Mouse (Mus musculus): ENCODE measurements around the gene 4930524B15Rik. TPM values are rescaled to one million over a fixed set of nuclear protein-coding genes. Genes with fewer than 3 reads are reported as not detected.
A peak's percentile ranks its signal among the peaks of the same experiment; 100 is the strongest.
"Not testable (repeated sequence)": the region's sequence is repeated elsewhere in the genome, so short reads cannot be mapped to it uniquely, and the experiment has no call there.

The 4930524B15Rik gene
- total and polyA plus RNA-seq, 2 experiments from 2014 or later, result 0.05 TPM; not detected in 1

DNA sequence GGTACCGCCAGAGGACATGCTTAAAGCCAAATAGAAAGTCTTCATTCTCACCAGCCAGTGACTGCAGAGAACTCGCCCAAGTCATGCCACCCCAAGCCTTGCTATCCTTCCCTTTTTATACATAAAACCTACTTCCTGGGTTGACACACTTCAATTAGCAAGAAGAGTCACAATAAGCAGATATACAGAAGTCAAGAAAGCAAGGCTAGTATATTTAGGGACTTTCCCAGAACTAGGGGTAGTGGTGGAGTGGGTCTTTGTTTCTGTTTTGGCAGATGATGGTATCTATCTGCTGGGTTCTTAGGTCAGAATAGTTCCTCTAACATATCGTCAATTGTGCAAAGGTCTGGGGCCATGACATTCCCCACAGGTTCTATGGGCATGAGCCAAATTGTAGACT, 27.1 kb downstream of the 4930524B15Rik start:
- DNase-seq (ENCODE audit: low spot score), result no peak
- no peak for TF ChIP-seq EP300 (IDR thresholded peaks at IDR 0.05; ENCODE audit: low read depth)
- TF ChIP-seq CTCF (IDR thresholded peaks at IDR 0.05; ENCODE audit: low read depth), result no peak
- H3K36me3 ChIP-seq (replicated peaks; ENCODE audit: control insufficient read depth, insufficient read depth, low read length), result no peaks in the 10 kb centered on the region

DNA sequence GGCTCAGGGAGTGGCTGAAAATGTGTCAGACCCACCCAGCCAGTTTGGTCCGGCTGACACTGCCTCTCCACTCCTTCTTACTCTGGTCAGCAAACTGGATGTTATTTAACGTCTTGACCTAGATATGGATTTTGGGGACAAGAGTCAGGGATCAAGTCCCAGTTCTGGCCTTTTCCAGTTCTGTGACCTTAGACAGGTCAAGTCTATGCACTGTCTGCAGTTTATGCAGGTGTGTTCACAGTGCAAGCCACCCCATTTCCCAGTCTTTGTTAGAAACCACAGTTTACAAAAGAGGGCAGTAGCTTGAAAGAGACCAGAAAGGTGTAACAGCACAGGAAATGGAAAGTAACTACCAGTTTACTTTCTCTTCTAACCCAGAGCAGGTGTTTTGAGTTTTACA, 34.3 kb downstream of the 4930524B15Rik start:
- DNase-seq (ENCODE audit: low spot score) (no peak), ATAC-seq (ENCODE audit: insufficient read depth, low read depth) (no peak)
- Histone ChIP-seq H3K4me1 (ENCODE audit: control insufficient read depth, insufficient read depth) (no peaks in the 10 kb centered on the region), H3K27ac (ENCODE audit: low read depth) (no peak overlapping the region; the same call in 1 of the 2 replicates), H3K9me3 (replicated peaks; ENCODE audit: control insufficient read depth, low read length) (no peaks in the 10 kb centered on the region), H3K27me3 (ENCODE audit: control insufficient read depth, insufficient read depth, low read length) (peaks cover 15% of the 10 kb centered on the region), H3K9ac (replicated peaks; ENCODE audit: low read depth, low read length) (no peak overlapping the region), H3K4me2 (ENCODE audit: low read depth, low read length) (no peak overlapping the region), H3K4me3 (ENCODE audit: low read depth, low read length) (no peak overlapping the region), H3K36me3 (replicated peaks; ENCODE audit: control insufficient read depth, insufficient read depth, low read length) (no peaks in the 10 kb centered on the region)
- 36% methylated on average over 2 of the region's 2 CpGs for WGBS
- TF ChIP-seq CTCF (IDR thresholded peaks at IDR 0.05; ENCODE audit: low read depth) (no peak), EP300 (IDR thresholded peaks at IDR 0.05; ENCODE audit: low read depth) (no peak)

More for the DNA sequence above, 27.1 kb downstream of the 4930524B15Rik start:
- H3K9me3 ChIP-seq (replicated peaks; ENCODE audit: control insufficient read depth, low read length), result no peaks in the 10 kb centered on the region
- H3K4me1 ChIP-seq (ENCODE audit: control insufficient read depth, insufficient read depth), result no peaks in the 10 kb centered on the region
- no peaks in the 10 kb centered on the region for H3K27me3 ChIP-seq (ENCODE audit: control insufficient read depth, insufficient read depth, low read length)
- 80% methylated on average over 3 of the region's 3 CpGs for WGBS
- no peak overlapping the region for H3K4me2 ChIP-seq (ENCODE audit: low read depth, low read length)
- no peak for ATAC-seq (ENCODE audit: insufficient read depth, low read depth)
- H3K4me3 ChIP-seq (ENCODE audit: low read depth, low read length), result no peak overlapping the region
- H3K9ac ChIP-seq (replicated peaks; ENCODE audit: low read depth, low read length), result no peak overlapping the region
- H3K27ac ChIP-seq (ENCODE audit: low read depth), result no peak overlapping the region

DNA sequence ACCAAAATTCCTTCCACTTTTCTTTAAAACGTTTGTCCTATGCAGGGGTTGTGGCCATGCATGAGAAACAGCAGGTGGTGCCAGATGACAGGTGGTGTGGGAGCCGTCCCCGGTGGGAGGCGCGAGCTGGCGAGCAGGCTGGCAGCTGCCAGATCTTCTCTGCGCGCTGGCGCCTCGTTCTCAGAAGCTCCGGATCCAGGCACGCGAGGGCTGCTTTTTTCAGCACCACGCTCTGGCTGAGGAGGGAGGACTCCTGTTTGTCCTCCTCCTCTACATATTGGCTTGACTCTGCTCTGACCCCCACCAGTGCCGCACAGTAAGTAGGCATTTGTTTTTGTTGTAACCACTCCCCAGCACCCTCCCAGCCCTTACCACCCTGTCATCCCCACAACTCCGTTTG, 34.9 kb downstream of the 4930524B15Rik start, which contains the start of gene Nsg2:
TSS of gene Nsg2 (plus strand) at position 183 of the 400 bp plus-strand sequence.
- H3K27me3 ChIP-seq (ENCODE audit: control insufficient read depth, insufficient read depth, low read length), result peaks cover 15% of the 10 kb centered on the region
- WGBS, result under 1% methylated on average over 16 of the region's 16 CpGs
- H3K36me3 ChIP-seq (replicated peaks; ENCODE audit: control insufficient read depth, insufficient read depth, low read length), result no peaks in the 10 kb centered on the region
- H3K4me2 ChIP-seq (ENCODE audit: low read depth, low read length), result peak within 1 kb of the TSS; percentile 44
- no peaks in the 10 kb centered on the region for H3K4me1 ChIP-seq (ENCODE audit: control insufficient read depth, insufficient read depth)
- peak within 1 kb of the TSS; percentile 24 for H3K4me3 ChIP-seq (ENCODE audit: low read depth, low read length)
- H3K9ac ChIP-seq (replicated peaks; ENCODE audit: low read depth, low read length), result no peak within 1 kb of the TSS
- H3K27ac ChIP-seq (ENCODE audit: low read depth), result no peak within 1 kb of the TSS; the same call in 1 of the 2 replicates
- peak; percentile 78 for DNase-seq (ENCODE audit: low spot score)
- H3K9me3 ChIP-seq (replicated peaks; ENCODE audit: control insufficient read depth, low read length), result no peaks in the 10 kb centered on the region
- ATAC-seq (ENCODE audit: insufficient read depth, low read depth), result peak; percentile 88
- TF ChIP-seq CTCF (IDR thresholded peaks at IDR 0.05; ENCODE audit: low read depth), result peak; percentile 82
- no peak for TF ChIP-seq EP300 (IDR thresholded peaks at IDR 0.05; ENCODE audit: low read depth)

DNA sequence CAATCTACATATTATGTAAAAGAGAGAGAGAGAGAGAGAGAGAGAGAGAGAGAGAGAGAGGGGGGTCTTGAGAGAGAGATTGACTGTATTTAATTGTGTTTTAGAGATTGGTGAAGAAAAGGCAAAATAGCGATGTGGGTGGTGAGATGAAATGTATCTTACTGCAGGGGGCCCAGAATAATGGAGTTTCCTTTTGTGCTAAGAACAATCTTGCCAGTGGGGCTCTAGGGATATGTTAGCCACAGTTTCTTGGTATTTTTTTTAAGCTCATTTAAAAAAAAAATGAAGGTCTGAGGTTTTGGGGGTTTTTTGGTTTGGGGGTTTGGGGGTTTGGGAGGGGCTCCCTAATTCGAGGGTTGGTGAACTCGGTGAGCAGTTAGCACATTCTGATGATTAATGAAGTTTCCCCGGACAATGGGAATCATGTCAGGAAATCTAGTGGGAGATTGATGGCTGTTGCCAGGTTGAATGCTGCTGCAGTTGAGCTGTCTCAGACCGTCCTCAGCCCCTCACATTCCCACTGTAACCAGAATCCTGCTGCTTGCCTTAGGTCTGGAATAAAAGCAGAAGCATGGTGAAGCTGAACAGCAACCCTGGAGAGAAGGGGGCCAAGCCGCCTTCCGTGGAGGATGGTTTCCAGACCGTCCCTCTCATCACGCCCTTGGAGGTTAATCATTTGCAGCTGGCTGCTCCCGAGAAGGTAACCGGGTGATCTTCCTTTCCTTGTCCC, 36.0 kb downstream of the 4930524B15Rik start:
- H3K4me1 ChIP-seq (ENCODE audit: control insufficient read depth, insufficient read depth), result no peaks in the 10 kb centered on the region
- DNase-seq (ENCODE audit: low spot score) (no peak), ATAC-seq (ENCODE audit: insufficient read depth, low read depth) (no peak)
- H3K4me2 ChIP-seq (ENCODE audit: low read depth, low read length), result peak overlapping the region; percentile 8; the same call in 1 of the 2 replicates
- peaks cover 15% of the 10 kb centered on the region for H3K27me3 ChIP-seq (ENCODE audit: control insufficient read depth, insufficient read depth, low read length)
- no peaks in the 10 kb centered on the region for H3K9me3 ChIP-seq (replicated peaks; ENCODE audit: control insufficient read depth, low read length)
- 13% methylated on average over 11 of the region's 11 CpGs for WGBS
- no peaks in the 10 kb centered on the region for H3K36me3 ChIP-seq (replicated peaks; ENCODE audit: control insufficient read depth, insufficient read depth, low read length)
- no peak overlapping the region for H3K9ac ChIP-seq (replicated peaks; ENCODE audit: low read depth, low read length)
- H3K27ac ChIP-seq (ENCODE audit: low read depth), result no peak overlapping the region
- H3K4me3 ChIP-seq (ENCODE audit: low read depth, low read length), result peak overlapping the region; percentile 19; the same call in 1 of the 2 replicates
- TF ChIP-seq CTCF (IDR thresholded peaks at IDR 0.05; ENCODE audit: low read depth) (no peak), EP300 (IDR thresholded peaks at IDR 0.05; ENCODE audit: low read depth) (no peak)

DNA sequence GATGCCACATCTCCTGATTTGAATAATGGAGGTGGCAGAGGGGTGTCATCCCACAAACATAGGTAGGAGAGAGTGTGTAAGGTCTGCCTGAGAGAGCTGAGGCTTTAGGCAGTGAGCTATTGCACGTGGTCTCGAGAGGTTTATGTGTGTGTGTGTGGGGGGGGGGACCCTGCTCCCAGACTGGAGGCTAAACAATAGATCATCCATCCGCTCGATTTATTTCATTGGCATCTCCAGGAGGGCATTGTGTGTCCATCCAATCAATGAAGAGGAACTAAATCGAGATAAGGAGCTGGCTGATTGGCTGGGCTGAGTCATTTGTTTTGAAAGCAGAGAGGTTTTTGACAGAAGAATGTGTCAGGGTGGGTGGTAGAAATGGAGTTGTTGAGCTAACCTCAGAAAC, 37.3 kb downstream of the 4930524B15Rik start:
- Histone ChIP-seq H3K4me2 (ENCODE audit: low read depth, low read length) (peak overlapping the region; percentile 18; the same call in 1 of the 2 replicates), H3K4me1 (ENCODE audit: control insufficient read depth, insufficient read depth) (no peaks in the 10 kb centered on the region), H3K4me3 (ENCODE audit: low read depth, low read length) (peak overlapping the region; percentile 7; the same call in 1 of the 2 replicates), H3K27ac (ENCODE audit: low read depth) (no peak overlapping the region), H3K27me3 (ENCODE audit: control insufficient read depth, insufficient read depth, low read length) (peaks cover 15% of the 10 kb centered on the region), H3K9me3 (replicated peaks; ENCODE audit: control insufficient read depth, low read length) (peaks cover 11% of the 10 kb centered on the region; the same call in 1 of the 2 replicates), H3K9ac (replicated peaks; ENCODE audit: low read depth, low read length) (no peak overlapping the region), H3K36me3 (replicated peaks; ENCODE audit: control insufficient read depth, insufficient read depth, low read length) (no peaks in the 10 kb centered on the region)
- no peak for TF ChIP-seq CTCF (IDR thresholded peaks at IDR 0.05; ENCODE audit: low read depth)
- no peak for TF ChIP-seq EP300 (IDR thresholded peaks at IDR 0.05; ENCODE audit: low read depth)
- ATAC-seq (ENCODE audit: insufficient read depth, low read depth) (no peak), DNase-seq (ENCODE audit: low spot score) (no peak)
- WGBS, result 15% methylated on average over 5 of the region's 5 CpGs

DNA sequence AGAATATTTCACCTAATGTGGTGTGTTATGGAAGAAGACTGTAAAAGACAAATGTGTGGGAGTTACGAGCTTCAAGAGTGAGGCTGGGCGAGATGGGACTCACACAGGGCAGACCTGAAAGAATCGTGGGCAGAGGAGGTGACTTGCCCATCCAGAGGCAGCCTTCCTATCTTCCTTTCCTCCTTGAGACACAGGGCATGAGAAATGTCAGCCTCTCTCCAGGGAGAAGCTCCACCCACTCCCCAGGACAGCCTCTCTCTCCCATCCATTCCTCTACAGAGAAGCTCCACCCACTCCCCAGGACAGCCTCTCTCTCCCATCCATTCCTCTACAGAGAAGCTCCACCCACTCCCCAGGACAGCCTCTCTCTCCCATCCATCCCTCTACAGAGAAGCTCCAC, 42.7 kb downstream of the 4930524B15Rik start:
- peaks cover 11% of the 10 kb centered on the region; the same call in 1 of the 2 replicates for H3K9me3 ChIP-seq (replicated peaks; ENCODE audit: control insufficient read depth, low read length)
- ATAC-seq (ENCODE audit: insufficient read depth, low read depth); H3K27me3 ChIP-seq (ENCODE audit: control insufficient read depth, insufficient read depth, low read length); H3K4me2 ChIP-seq (ENCODE audit: low read depth, low read length); H3K36me3 ChIP-seq (replicated peaks; ENCODE audit: control insufficient read depth, insufficient read depth, low read length); DNase-seq (ENCODE audit: low spot score); H3K4me1 ChIP-seq (ENCODE audit: control insufficient read depth, insufficient read depth); H3K27ac ChIP-seq (ENCODE audit: low read depth); H3K9ac ChIP-seq (replicated peaks; ENCODE audit: low read depth, low read length); H3K4me3 ChIP-seq (ENCODE audit: low read depth, low read length): not testable (repeated sequence)
- WGBS, result 72% methylated on average over 3 of the region's 3 CpGs
